Mouse (Mus musculus) G1E (cell line): Measurements from ENCODE around the gene Celf2.

Experiments used
- CTCF ChIP-seq: IDR thresholded peaks from 2 replicates; pipeline ENCODE4 v1.5.1; 2012; ENCODE audit warnings: low read depth, low read length, inconsistent platforms, mixed read lengths
- GATA1 ChIP-seq: IDR thresholded peaks from 2 replicates; pipeline ENCODE4 v1.6.1; 2012; ENCODE audit warnings: borderline replicate concordance, low read length, inconsistent platforms, mixed read lengths
- GATA2 ChIP-seq: IDR thresholded peaks from 2 replicates; pipeline ENCODE4 v1.6.1; 2012; ENCODE audit warnings: low read depth, low read length, inconsistent platforms, borderline replicate concordance
- POLR2AphosphoS5 ChIP-seq: IDR thresholded peaks from 2 replicates; pipeline ENCODE4 v1.6.1; 2012; ENCODE audit warnings: low read depth, low read length, inconsistent platforms; ENCODE audit not compliant: insufficient replicate concordance
- TAL1 ChIP-seq: conservative IDR thresholded peaks from 2 replicates; pipeline ENCODE4 v1.6.1; 2012; ENCODE audit warnings: low read depth, low read length, inconsistent platforms, mixed read lengths

GRCm38 (mm10) chr2:6580066-6580465 is 929.3 kb downstream of the Celf2 start:
- TF ChIP-seq TAL1 (no peak), CTCF (no peak), GATA1 (no peak), GATA2 (no peak), POLR2AphosphoS5 (no peak)
